Mouse (Mus musculus): ENCODE data around the gene Kcnn3. TPM values are rescaled to one million over a fixed set of nuclear protein-coding genes. Genes with fewer than 3 reads are reported as not detected.

Kcnn3 gene
- polyA plus RNA-seq, 1 experiment from 2014 or later: 1.3 TPM

- H3K36me3 ChIP-seq (ENCODE audit: control insufficient read depth, insufficient read depth, low read length): no peaks in the 10 kb centered on the region
- H3K27ac ChIP-seq (ENCODE audit: low read depth, low read length): no peak overlapping the region
- ATAC-seq (ENCODE audit: low FRiP score) (no peak), DNase-seq (ENCODE audit: low spot score, missing footprints) (no peak)
- no peak overlapping the region for H3K9ac ChIP-seq (ENCODE audit: low read length)
- no peak overlapping the region for H3K4me3 ChIP-seq (ENCODE audit: low read depth, low read length)
- H3K4me2 ChIP-seq: no peak overlapping the region
- WGBS: 72% methylated on average over 6 of the region's 6 CpGs
- H3K27me3 ChIP-seq (ENCODE audit: control insufficient read depth, insufficient read depth, low read length): no peaks in the 10 kb centered on the region
- peaks cover 3% of the 10 kb centered on the region; the same call in 1 of the 2 replicates for H3K4me1 ChIP-seq (ENCODE audit: control insufficient read depth, insufficient read depth, low read length)
- no peaks in the 10 kb centered on the region for H3K9me3 ChIP-seq (ENCODE audit: control insufficient read depth, low read length)
Observed at GRCm38 (mm10) chr3:89671334-89671733, 151.4 kb downstream of the Kcnn3 start.

- no peak overlapping the region for H3K9ac ChIP-seq (ENCODE audit: low read length)
- WGBS: 87% methylated on average over 12 of the region's 12 CpGs
- no peak overlapping the region for H3K4me2 ChIP-seq
- H3K9me3 ChIP-seq (ENCODE audit: control insufficient read depth, low read length): no peaks in the 10 kb centered on the region
- no peaks in the 10 kb centered on the region for H3K27me3 ChIP-seq (ENCODE audit: control insufficient read depth, insufficient read depth, low read length)
- no peaks in the 10 kb centered on the region; the same call in 1 of the 2 replicates for H3K4me1 ChIP-seq (ENCODE audit: control insufficient read depth, insufficient read depth, low read length)
- H3K27ac ChIP-seq (ENCODE audit: low read depth, low read length): no peak overlapping the region
- H3K4me3 ChIP-seq (ENCODE audit: low read depth, low read length): no peak overlapping the region
- ATAC-seq (ENCODE audit: low FRiP score) (no peak), DNase-seq (ENCODE audit: low spot score, missing footprints) (no peak)
- no peaks in the 10 kb centered on the region for H3K36me3 ChIP-seq (ENCODE audit: control insufficient read depth, insufficient read depth, low read length)
Observed at GRCm38 (mm10) chr3:89672573-89673317, 152.8 kb downstream of the Kcnn3 start.

- Histone ChIP-seq H3K4me3 (ENCODE audit: low read depth, low read length) (no peak overlapping the region), H3K36me3 (ENCODE audit: control insufficient read depth, insufficient read depth, low read length) (no peaks in the 10 kb centered on the region), H3K4me2 (no peak overlapping the region; the same call in 1 of the 2 replicates), H3K9ac (ENCODE audit: low read length) (no peak overlapping the region), H3K27me3 (ENCODE audit: control insufficient read depth, insufficient read depth, low read length) (no peaks in the 10 kb centered on the region), H3K4me1 (ENCODE audit: control insufficient read depth, insufficient read depth, low read length) (peaks cover 2% of the 10 kb centered on the region; the same call in 1 of the 2 replicates), H3K27ac (ENCODE audit: low read depth, low read length) (no peak overlapping the region), H3K9me3 (ENCODE audit: control insufficient read depth, low read length) (no peaks in the 10 kb centered on the region)
- DNase-seq (ENCODE audit: low spot score, missing footprints): no peak
- 0 out of 2 replicates have a peak, but pooled peaks have one; percentile 54 for ATAC-seq (ENCODE audit: low FRiP score)
- 37% methylated on average over 5 of the region's 5 CpGs for WGBS
Observed at GRCm38 (mm10) chr3:89677617-89678016, 157.7 kb downstream of the Kcnn3 start.

GRCm38 (mm10) chr3:89686031-89686430, 166.1 kb downstream of the Kcnn3 start:
- no peak for ATAC-seq (ENCODE audit: low FRiP score)
- H3K9ac ChIP-seq (ENCODE audit: low read length): no peak overlapping the region
- H3K27ac ChIP-seq (ENCODE audit: low read depth, low read length): no peak overlapping the region
- H3K36me3 ChIP-seq (ENCODE audit: control insufficient read depth, insufficient read depth, low read length): no peaks in the 10 kb centered on the region
- no peak overlapping the region for H3K4me3 ChIP-seq (ENCODE audit: low read depth, low read length)
- no peak overlapping the region for H3K4me2 ChIP-seq
- no peak for DNase-seq (ENCODE audit: low spot score, missing footprints)
- 54% methylated on average over 5 of the region's 5 CpGs for WGBS
- H3K4me1 ChIP-seq (ENCODE audit: control insufficient read depth, insufficient read depth, low read length): peaks cover 8% of the 10 kb centered on the region
- no peaks in the 10 kb centered on the region for H3K27me3 ChIP-seq (ENCODE audit: control insufficient read depth, insufficient read depth, low read length)
- H3K9me3 ChIP-seq (ENCODE audit: control insufficient read depth, low read length): no peaks in the 10 kb centered on the region

- H3K4me2 ChIP-seq: peak overlapping the region; percentile 67
- peak; percentile 99 for DNase-seq (ENCODE audit: low spot score, missing footprints)
- H3K9me3 ChIP-seq (ENCODE audit: control insufficient read depth, low read length): no peaks in the 10 kb centered on the region; the same call in 1 of the 2 replicates
- H3K27me3 ChIP-seq (ENCODE audit: control insufficient read depth, insufficient read depth, low read length): no peaks in the 10 kb centered on the region
- H3K9ac ChIP-seq (ENCODE audit: low read length): peak overlapping the region; percentile 82
- peak overlapping the region; percentile 62 for H3K27ac ChIP-seq (ENCODE audit: low read depth, low read length)
- peak; percentile 92 for ATAC-seq (ENCODE audit: low FRiP score)
- peaks cover 6% of the 10 kb centered on the region for H3K4me1 ChIP-seq (ENCODE audit: control insufficient read depth, insufficient read depth, low read length)
- no peaks in the 10 kb centered on the region for H3K36me3 ChIP-seq (ENCODE audit: control insufficient read depth, insufficient read depth, low read length)
- WGBS: 4% methylated on average over 25 of the region's 25 CpGs
- H3K4me3 ChIP-seq (ENCODE audit: low read depth, low read length): peak overlapping the region; percentile 47
Observed at GRCm38 (mm10) chr3:89688694-89689581, 169.0 kb downstream of the Kcnn3 start.

DNA sequence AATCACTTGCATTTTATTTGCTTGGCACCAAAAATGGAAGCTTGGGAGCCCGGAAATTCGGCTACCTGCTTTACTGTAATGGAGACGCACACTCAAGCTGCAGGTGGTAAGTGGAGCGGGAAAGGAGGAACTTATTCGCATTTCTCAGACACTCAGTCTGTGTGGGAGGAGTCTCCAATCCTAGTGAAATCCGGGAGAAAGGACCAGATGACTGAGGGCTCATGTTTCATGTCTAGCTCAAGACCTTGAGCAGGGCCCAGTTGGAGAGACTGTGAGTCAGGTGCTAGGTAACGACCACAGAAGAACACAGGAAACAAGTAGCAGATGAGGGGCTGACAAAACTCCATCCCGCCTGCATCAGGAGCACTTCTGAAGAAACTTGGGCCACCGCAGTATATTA, 171.8 kb downstream of the Kcnn3 start:
- no peaks in the 10 kb centered on the region for H3K27me3 ChIP-seq (ENCODE audit: control insufficient read depth, insufficient read depth, low read length)
- H3K27ac ChIP-seq (ENCODE audit: low read depth, low read length): no peak overlapping the region
- H3K4me1 ChIP-seq (ENCODE audit: control insufficient read depth, insufficient read depth, low read length): peaks cover 6% of the 10 kb centered on the region
- DNase-seq (ENCODE audit: low spot score, missing footprints) (no peak), ATAC-seq (ENCODE audit: low FRiP score) (no peak)
- no peak overlapping the region for H3K4me2 ChIP-seq
- 73% methylated on average over 9 of the region's 9 CpGs for WGBS
- H3K9me3 ChIP-seq (ENCODE audit: control insufficient read depth, low read length): no peaks in the 10 kb centered on the region; the same call in 1 of the 2 replicates
- no peak overlapping the region for H3K4me3 ChIP-seq (ENCODE audit: low read depth, low read length)
- H3K9ac ChIP-seq (ENCODE audit: low read length): no peak overlapping the region
- no peaks in the 10 kb centered on the region for H3K36me3 ChIP-seq (ENCODE audit: control insufficient read depth, insufficient read depth, low read length)

DNA sequence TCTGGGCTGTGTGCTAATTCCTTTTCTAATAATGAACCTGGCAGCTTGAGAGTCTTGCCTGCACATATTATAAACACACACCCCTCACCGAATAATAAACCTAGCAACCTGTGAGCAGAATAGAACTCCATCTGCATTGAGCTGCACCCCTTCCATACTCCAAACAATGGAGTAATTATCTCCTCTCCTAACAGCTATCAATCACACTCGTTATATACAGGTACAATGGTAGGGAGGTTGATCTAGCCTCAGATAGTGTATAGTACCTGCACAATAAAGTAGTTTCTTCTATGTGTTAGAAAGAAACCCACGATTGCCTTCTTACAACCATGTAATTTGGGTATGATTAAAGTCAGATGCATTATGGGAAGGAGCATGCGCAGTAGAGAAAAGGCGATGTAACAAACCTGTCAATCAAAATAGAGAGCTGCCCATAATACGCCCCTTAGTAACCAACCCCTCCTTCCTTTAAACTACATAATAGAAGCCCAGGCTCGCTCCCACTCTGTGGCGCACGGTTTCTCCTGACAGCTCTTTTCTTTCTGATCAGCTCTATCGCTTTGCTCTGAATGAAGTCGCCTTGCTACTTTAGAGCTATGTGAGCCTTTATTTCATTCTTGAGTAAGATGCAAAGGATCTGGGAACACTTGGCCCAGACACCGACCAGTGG, 176.3 kb downstream of the Kcnn3 start:
- WGBS: 74% methylated on average over 12 of the region's 12 CpGs
- H3K4me3 ChIP-seq (ENCODE audit: low read depth, low read length): no peak overlapping the region
- no peak for ATAC-seq (ENCODE audit: low FRiP score)
- no peak overlapping the region for H3K9ac ChIP-seq (ENCODE audit: low read length)
- no peaks in the 10 kb centered on the region; the same call in 1 of the 2 replicates for H3K9me3 ChIP-seq (ENCODE audit: control insufficient read depth, low read length)
- no peak overlapping the region for H3K4me2 ChIP-seq
- no peaks in the 10 kb centered on the region for H3K27me3 ChIP-seq (ENCODE audit: control insufficient read depth, insufficient read depth, low read length)
- H3K27ac ChIP-seq (ENCODE audit: low read depth, low read length): no peak overlapping the region
- H3K36me3 ChIP-seq (ENCODE audit: control insufficient read depth, insufficient read depth, low read length): no peaks in the 10 kb centered on the region
- DNase-seq (ENCODE audit: low spot score, missing footprints): no peak
- no peaks in the 10 kb centered on the region for H3K4me1 ChIP-seq (ENCODE audit: control insufficient read depth, insufficient read depth, low read length)

- H3K9me3 ChIP-seq (ENCODE audit: control insufficient read depth, low read length): no peaks in the 10 kb centered on the region
- H3K27me3 ChIP-seq (ENCODE audit: control insufficient read depth, insufficient read depth, low read length): no peaks in the 10 kb centered on the region
- no peak overlapping the region for H3K4me2 ChIP-seq
- ATAC-seq (ENCODE audit: low FRiP score): no peak
- H3K36me3 ChIP-seq (ENCODE audit: control insufficient read depth, insufficient read depth, low read length): no peaks in the 10 kb centered on the region
- no peak overlapping the region for H3K4me3 ChIP-seq (ENCODE audit: low read depth, low read length)
- DNase-seq (ENCODE audit: low spot score, missing footprints): no peak
- H3K4me1 ChIP-seq (ENCODE audit: control insufficient read depth, insufficient read depth, low read length): no peaks in the 10 kb centered on the region
- H3K27ac ChIP-seq (ENCODE audit: low read depth, low read length): no peak overlapping the region
- H3K9ac ChIP-seq (ENCODE audit: low read length): no peak overlapping the region
- 93% methylated on average over 1 of the region's 1 CpGs for WGBS
Observed at GRCm38 (mm10) chr3:89698958-89699357, 179.0 kb downstream of the Kcnn3 start.

All from midbrain, embryonic 11.5 days (tissue).